24 mouse cellular contexts compared by ENCODE assay signal in the genomic region with DNA sequence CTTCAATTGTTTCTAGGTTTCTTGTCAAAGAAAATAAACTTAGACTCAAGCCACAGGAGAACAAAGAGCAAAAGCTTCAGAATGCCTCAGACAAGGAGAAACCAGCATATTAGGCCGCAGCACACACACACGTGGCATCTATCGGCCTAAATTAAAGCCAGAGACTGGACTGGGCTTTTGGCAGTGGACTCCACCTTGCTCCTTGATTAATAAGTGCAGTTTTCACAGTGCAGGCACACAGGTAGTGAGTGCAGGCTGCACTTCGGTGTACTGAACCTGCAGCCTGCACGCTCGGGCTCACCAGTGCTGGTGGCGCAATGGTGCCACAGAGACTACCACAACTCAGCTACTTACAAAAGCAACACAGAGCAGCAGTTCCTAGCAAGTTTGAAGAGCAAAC. TPM values are rescaled to one million over a fixed set of nuclear protein-coding genes. Genes with fewer than 3 reads are reported as not detected.
A peak's percentile ranks its signal among the peaks of the same experiment; 100 is the strongest.
DNase-seq lines count a peak whose midpoint lies in the region; ATAC-seq and TF ChIP-seq lines count a peak whose summit lies in the region.
"Had no signal": no experiment of that assay in that cellular context is flagged by ENCODE, and none has a peak within 500 bp of the region (broad histone marks: within the 10 kb centered on the region; RNA-seq: fewer than 3 reads in every experiment).

No protein-coding gene starts in this region.

- H3K36me3 ChIP-seq in embryonic facial prominence, embryonic 10.5 days (replicated peaks), result peaks cover 75% of the 10 kb centered on the region
- H3K36me3 ChIP-seq in embryonic facial prominence, embryonic 11.5 days (replicated peaks; ENCODE audit: control insufficient read depth, insufficient read depth, low read depth, low read length), result no peaks in the 10 kb centered on the region; the same call in 1 of the 2 replicates
- peaks cover 66% of the 10 kb centered on the region for H3K36me3 ChIP-seq in limb, embryonic 10.5 days
- peaks cover 49% of the 10 kb centered on the region for H3K36me3 ChIP-seq in limb, embryonic 13.5 days
- H3K36me3 ChIP-seq in midbrain, postnatal 0 days (ENCODE audit: insufficient read depth, low read length), result peaks cover 7% of the 10 kb centered on the region; the same call in 1 of the 2 replicates

- no peak overlapping the region for H3K4me3 ChIP-seq in embryonic facial prominence, embryonic 10.5 days
- H3K4me3 ChIP-seq in embryonic facial prominence, embryonic 11.5 days (ENCODE audit: low read depth, low read length), result no peak overlapping the region
- H3K4me3 ChIP-seq in limb, embryonic 10.5 days, result no peak overlapping the region
- H3K4me3 ChIP-seq in limb, embryonic 13.5 days, result no peak overlapping the region
- no peak overlapping the region for H3K4me3 ChIP-seq in midbrain, postnatal 0 days (ENCODE audit: low read depth, low read length)
- H3K4me3 ChIP-seq: embryonic facial prominence, embryonic 13.5 days; erythroblast, embryonic 14.5 days; forebrain, embryonic 12.5 days; forebrain, embryonic 15.5 days; hindbrain, embryonic 10.5 days; hindbrain, embryonic 13.5 days; intestine, embryonic 15.5 days had no signal

- no peak for ATAC-seq in embryonic facial prominence, embryonic 11.5 days (replicated peaks; ENCODE audit: insufficient number of reproducible peaks, low FRiP score, low TSS enrichment, low read depth)
- ATAC-seq in limb, embryonic 13.5 days (ENCODE audit: low FRiP score, low read depth), result no peak
- no peak for ATAC-seq in midbrain, postnatal 0 days (ENCODE audit: low FRiP score)
- ATAC-seq: CD4-positive, CD25-positive, alpha-beta regulatory T cell, adult 4 months; forebrain, embryonic 15.5 days; hindbrain, embryonic 16.5 days; intestine, embryonic 15.5 days had no signal

- no peak overlapping the region for H3K9ac ChIP-seq in embryonic facial prominence, embryonic 11.5 days (replicated peaks; ENCODE audit: low read length)
- no peak overlapping the region for H3K9ac ChIP-seq in limb, embryonic 13.5 days
- H3K9ac ChIP-seq in midbrain, postnatal 0 days (replicated peaks; ENCODE audit: low read length, poor library complexity, severe bottlenecking), result no peak overlapping the region
- H3K9ac ChIP-seq: embryonic facial prominence, embryonic 13.5 days; forebrain, embryonic 12.5 days; forebrain, embryonic 15.5 days; hindbrain, embryonic 13.5 days; intestine, embryonic 15.5 days had no signal

- H3K4me1 ChIP-seq in embryonic facial prominence, embryonic 10.5 days, result peaks cover 12% of the 10 kb centered on the region; the same call in 1 of the 2 replicates
- H3K4me1 ChIP-seq in embryonic facial prominence, embryonic 11.5 days (ENCODE audit: control insufficient read depth, insufficient read depth, low read length), result no peaks in the 10 kb centered on the region
- H3K4me1 ChIP-seq in limb, embryonic 10.5 days, result peaks cover 18% of the 10 kb centered on the region
- peaks cover 17% of the 10 kb centered on the region; the same call in 1 of the 2 replicates for H3K4me1 ChIP-seq in limb, embryonic 13.5 days
- no peaks in the 10 kb centered on the region for H3K4me1 ChIP-seq in midbrain, postnatal 0 days (ENCODE audit: insufficient read depth, low read length)
- H3K4me1 ChIP-seq: forebrain, embryonic 12.5 days; forebrain, embryonic 15.5 days; hindbrain, embryonic 10.5 days; hindbrain, embryonic 13.5 days; intestine, embryonic 15.5 days had no signal

- WGBS in embryonic facial prominence, embryonic 10.5 days, result 79% methylated on average over 7 of the region's 7 CpGs
- WGBS in embryonic facial prominence, embryonic 11.5 days, result 75% methylated on average over 7 of the region's 7 CpGs
- WGBS in limb, embryonic 10.5 days, result 73% methylated on average over 7 of the region's 7 CpGs
- WGBS in limb, embryonic 13.5 days, result 48% methylated on average over 7 of the region's 7 CpGs
- 92% methylated on average over 7 of the region's 7 CpGs for WGBS in midbrain, postnatal 0 days

- H3K4me2 ChIP-seq in embryonic facial prominence, embryonic 11.5 days (ENCODE audit: low read depth, low read length), result no peak overlapping the region
- H3K4me2 ChIP-seq in limb, embryonic 13.5 days (replicated peaks), result no peak overlapping the region
- no peak overlapping the region for H3K4me2 ChIP-seq in midbrain, postnatal 0 days (ENCODE audit: low read depth, low read length, poor library complexity, severe bottlenecking)
- H3K4me2 ChIP-seq: embryonic facial prominence, embryonic 13.5 days; forebrain, embryonic 12.5 days; forebrain, embryonic 15.5 days; heart, embryonic 11.5 days; hindbrain, embryonic 13.5 days; intestine, embryonic 15.5 days had no signal

- H3K27me3 ChIP-seq in embryonic facial prominence, embryonic 10.5 days (replicated peaks; ENCODE audit: low read depth, poor library complexity, severe bottlenecking), result no peaks in the 10 kb centered on the region
- no peaks in the 10 kb centered on the region for H3K27me3 ChIP-seq in embryonic facial prominence, embryonic 11.5 days (ENCODE audit: control insufficient read depth, insufficient read depth, low read length)
- H3K27me3 ChIP-seq in limb, embryonic 10.5 days (ENCODE audit: low read depth, poor library complexity, severe bottlenecking), result no peaks in the 10 kb centered on the region
- no peaks in the 10 kb centered on the region for H3K27me3 ChIP-seq in limb, embryonic 13.5 days
- no peaks in the 10 kb centered on the region for H3K27me3 ChIP-seq in midbrain, postnatal 0 days (ENCODE audit: insufficient read depth, low read length)
- H3K27me3 ChIP-seq: embryonic facial prominence, embryonic 13.5 days; forebrain, embryonic 12.5 days; forebrain, embryonic 15.5 days; hindbrain, embryonic 13.5 days; intestine, embryonic 15.5 days had no signal

- no peaks in the 10 kb centered on the region for H3K9me3 ChIP-seq in embryonic facial prominence, embryonic 10.5 days
- no peaks in the 10 kb centered on the region for H3K9me3 ChIP-seq in embryonic facial prominence, embryonic 11.5 days (replicated peaks; ENCODE audit: control insufficient read depth, low read length)
- H3K9me3 ChIP-seq in limb, embryonic 10.5 days (replicated peaks), result no peaks in the 10 kb centered on the region
- H3K9me3 ChIP-seq in limb, embryonic 13.5 days, result no peaks in the 10 kb centered on the region
- H3K9me3 ChIP-seq in midbrain, postnatal 0 days (ENCODE audit: low read length), result no peaks in the 10 kb centered on the region
- H3K9me3 ChIP-seq: embryonic facial prominence, embryonic 13.5 days; forebrain, embryonic 12.5 days; forebrain, embryonic 15.5 days; hindbrain, embryonic 10.5 days; hindbrain, embryonic 13.5 days; intestine, embryonic 15.5 days had no signal

- no peak for TF ChIP-seq CTCF in midbrain, postnatal 0 days (IDR thresholded peaks at IDR 0.05)

- H3K27ac ChIP-seq in embryonic facial prominence, embryonic 10.5 days (replicated peaks), result no peak overlapping the region; the same call in 1 of the 2 replicates
- no peak overlapping the region; the same call in 1 of the 2 replicates for H3K27ac ChIP-seq in embryonic facial prominence, embryonic 11.5 days (replicated peaks; ENCODE audit: low read depth, low read length)
- peak overlapping the region; percentile 79 for H3K27ac ChIP-seq in limb, embryonic 10.5 days
- 0 out of 2 replicates have a peak overlapping the region, but pooled peaks have one; percentile 29 for H3K27ac ChIP-seq in limb, embryonic 13.5 days
- H3K27ac ChIP-seq in midbrain, postnatal 0 days (ENCODE audit: low read depth, low read length), result no peak overlapping the region
- H3K27ac ChIP-seq: embryonic facial prominence, embryonic 13.5 days; forebrain, embryonic 15.5 days; hindbrain, embryonic 10.5 days; hindbrain, embryonic 13.5 days; intestine, embryonic 15.5 days had no signal

- peak; percentile 35 for DNase-seq in embryonic facial prominence, embryonic 10.5 days (ENCODE audit: low spot score)
- peak; percentile 66 for DNase-seq in embryonic facial prominence, embryonic 11.5 days (ENCODE audit: low spot score)
- DNase-seq in limb, embryonic 10.5 days (ENCODE audit: low spot score), result peak; percentile 58
- no peak for DNase-seq in thymus, postnatal 10 days (ENCODE audit: low spot score in 2 of 2)
- no peak for DNase-seq in kidney, adult 18-20 months
- no peak for DNase-seq in midbrain, postnatal 0 days (ENCODE audit: low spot score)
- DNase-seq: adrenal gland, adult 2 months; adrenal gland, postnatal 25 days; cerebellum, adult 11-12 months; cerebellum, adult 8-10 months; cerebellum, postnatal 14 days; gastrocnemius, postnatal 10 days; gastrocnemius, postnatal 36 days had no signal

RNA-seq across cellular contexts. Expression of a gene that starts 45.6 kb away (rescaled TPM):
- polyA plus RNA-seq in embryonic facial prominence, embryonic 10.5 days (2016; fragmentation: Nextera tagmentation; extraction: Ambion mirVana), result 152 and 155 TPM in 2 replicates
- polyA plus RNA-seq in embryonic facial prominence, embryonic 11.5 days (2014; fragmentation: Nextera tagmentation; extraction: Ambion mirVana), result 189 and 190 TPM in 2 replicates
- polyA plus RNA-seq in limb, embryonic 10.5 days (2016; fragmentation: Nextera tagmentation; extraction: Ambion mirVana), result 154 and 155 TPM in 2 replicates
- polyA plus RNA-seq in limb, embryonic 13.5 days (2015; fragmentation: Nextera tagmentation; extraction: Ambion mirVana), result 137 and 138 TPM in 2 replicates
- 85.9 and 90.0 TPM in 2 replicates for total RNA-seq in midbrain, postnatal 0 days (2014; rRNA removed)
- 134 and 138 TPM in 2 replicates for polyA plus RNA-seq in midbrain, postnatal 0 days (2015; fragmentation: Nextera tagmentation; extraction: Ambion mirVana)

Comparison
In these comparisons a context has a peak if more than half of its experiments do, and no peak if none do; other contexts are left out.
1. DNase-seq: peak in embryonic facial prominence, embryonic 10.5 days (single experiment), embryonic facial prominence, embryonic 11.5 days (single experiment) and limb, embryonic 10.5 days (single experiment); none in thymus, postnatal 10 days (0 of 2), kidney, adult 18-20 months (single experiment) and midbrain, postnatal 0 days (single experiment).
2. H3K27ac ChIP-seq: peak in limb, embryonic 10.5 days (single experiment) and limb, embryonic 13.5 days (single experiment); none in embryonic facial prominence, embryonic 10.5 days (single experiment), embryonic facial prominence, embryonic 11.5 days (single experiment) and midbrain, postnatal 0 days (single experiment).